Mouse (Mus musculus) erythroid progenitor cell, adult 5-6 weeks (primary cell): ENCODE data around the gene Metrnl. TPM values are rescaled to one million over a fixed set of nuclear protein-coding genes. Genes with fewer than 3 reads are reported as not detected.
"Not testable (repeated sequence)": the region's sequence is repeated elsewhere in the genome, so short reads cannot be mapped to it uniquely, and the experiment has no call there.

Experiments
- ATAC-seq: replicated peaks from 2 replicates; pipeline ENCODE4 v1.8.0; 2016; ENCODE audit warnings: moderate number of reproducible peaks, mild to moderate bottlenecking, moderate TSS enrichment, inconsistent platforms; ENCODE audit not compliant: poor library complexity, low FRiP score, severe bottlenecking
- total RNA-seq, 2 experiments: library from RNA; stranded (forward) in 1 of 2; stranded (reverse) in 1 of 2; fragments of 150-400 nt in 1 of 2; fragments of 186-747, 209-891 nt in 1 of 2; gene quantifications; 2 replicates each; pipeline versions ENCODE4 v1.2.3 to v1.2.4; 2015 to 2017; ENCODE audit warnings: low replicate concordance in 2 of 2

The Metrnl gene
- 2.2 and 6.7 TPM in 2 replicates for total RNA-seq (2015; ENCODE audit: low replicate concordance)
- 1.2 and 4.4 TPM in 2 replicates for total RNA-seq (2017; ENCODE audit: low replicate concordance)

- no peak for ATAC-seq
These were observed at the start of gene Metrnl for GRCm38 (mm10) chr11:121701244-121701643. Gene Metrnl, plus strand, starts transcription at chr11:121701544.

DNA sequence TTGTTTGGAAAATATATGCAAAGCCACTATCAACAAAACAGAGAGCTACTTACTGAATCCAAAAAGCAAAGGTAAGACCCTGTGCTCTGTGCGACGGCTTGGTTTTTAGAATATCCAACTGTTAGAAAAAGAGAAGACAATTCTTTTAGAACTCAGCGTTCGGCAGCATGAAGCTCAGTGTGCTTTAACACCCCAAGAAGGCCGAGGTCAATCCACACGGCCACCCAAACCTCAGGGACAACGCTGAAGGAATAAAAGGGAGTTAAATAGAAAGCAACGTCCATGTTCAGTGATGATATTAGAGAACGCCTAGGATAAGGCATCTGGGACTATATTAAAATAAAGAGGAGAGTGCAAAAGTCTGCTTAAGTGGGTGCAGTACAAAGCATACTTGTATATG is 49.8 kb upstream of the Metrnl start:
- no peak for ATAC-seq

DNA sequence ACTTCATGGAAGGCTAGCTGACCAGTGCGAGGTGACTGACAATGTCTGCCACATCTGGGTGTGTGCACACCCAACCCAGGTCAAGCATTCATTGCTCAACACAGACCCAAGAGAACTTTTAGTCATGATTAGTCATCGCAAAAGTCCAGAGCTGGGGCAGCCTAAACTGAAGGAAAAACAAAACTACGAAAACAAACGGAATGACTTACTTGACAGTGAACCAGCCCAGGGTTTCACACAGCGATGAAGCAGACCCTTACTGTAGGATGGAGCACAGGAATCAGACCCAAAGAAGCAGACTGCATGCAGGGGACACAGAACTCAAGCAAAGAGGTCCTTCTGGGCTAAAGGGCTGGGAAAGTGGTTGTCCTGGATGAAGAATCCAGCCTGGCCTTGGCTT is 49.4 kb upstream of the Metrnl start:
- no peak for ATAC-seq

GRCm38 (mm10) chr11:121652547-121653305 is 48.6 kb upstream of the Metrnl start:
- no peak for ATAC-seq

DNA sequence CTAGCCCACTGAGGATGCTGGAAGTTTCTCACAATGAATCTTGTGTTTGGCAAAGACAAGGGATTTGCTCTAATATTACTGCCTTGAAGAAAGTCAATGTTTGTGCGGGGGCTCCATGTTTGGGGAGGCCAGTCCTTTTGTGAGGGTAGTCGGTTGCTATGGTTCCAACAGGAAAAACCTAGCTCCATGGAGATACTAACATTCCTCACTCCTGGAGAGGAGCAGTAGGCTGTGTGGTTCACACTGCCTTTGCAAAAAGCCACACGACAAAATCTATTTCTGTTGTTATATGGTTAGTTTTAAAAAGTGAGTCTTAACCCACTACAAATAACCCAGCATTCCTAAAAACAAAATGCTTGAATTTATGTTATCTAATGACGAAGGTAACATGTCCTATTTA is 47.7 kb upstream of the Metrnl start:
- no peak for ATAC-seq

- ATAC-seq = no peak
These were observed 46.9 kb upstream of the Metrnl start for GRCm38 (mm10) chr11:121654406-121654945.

- ATAC-seq = no peak
These were observed 46.1 kb upstream of the Metrnl start for GRCm38 (mm10) chr11:121655166-121655806.

DNA sequence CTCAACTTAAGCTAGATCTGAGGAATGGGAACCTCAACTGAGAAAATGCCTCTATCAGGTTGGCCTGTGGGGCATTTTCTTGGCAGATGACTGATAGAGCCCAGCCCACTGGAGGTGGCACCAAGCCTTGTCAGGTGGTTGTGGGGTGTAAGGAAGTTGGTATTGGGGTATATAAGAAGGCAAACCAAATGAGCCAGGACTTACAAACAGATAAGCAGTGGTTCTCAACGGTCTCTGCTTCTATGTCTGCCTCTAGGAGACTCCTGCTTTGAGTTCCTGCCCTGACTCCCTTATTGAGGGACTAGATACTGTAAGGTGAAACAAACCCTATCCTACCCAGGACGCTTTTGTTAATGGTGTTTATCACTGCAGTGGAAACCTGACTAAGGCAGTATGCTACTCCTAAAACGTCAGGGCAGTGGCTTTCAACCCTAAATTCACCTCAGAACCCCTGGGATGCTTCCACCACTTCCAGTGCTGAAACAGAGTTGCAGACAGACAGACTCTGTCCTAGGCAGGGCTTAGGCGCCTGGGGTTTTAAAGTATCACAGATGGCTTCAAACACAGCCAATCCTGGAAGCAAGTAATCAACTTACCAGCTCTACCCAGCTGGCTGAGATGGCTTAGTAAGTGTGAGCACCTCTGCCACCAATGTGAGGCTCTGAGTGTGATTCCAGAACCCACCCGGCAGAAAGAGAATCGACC is 45.4 kb upstream of the Metrnl start:
- no peak for ATAC-seq

DNA sequence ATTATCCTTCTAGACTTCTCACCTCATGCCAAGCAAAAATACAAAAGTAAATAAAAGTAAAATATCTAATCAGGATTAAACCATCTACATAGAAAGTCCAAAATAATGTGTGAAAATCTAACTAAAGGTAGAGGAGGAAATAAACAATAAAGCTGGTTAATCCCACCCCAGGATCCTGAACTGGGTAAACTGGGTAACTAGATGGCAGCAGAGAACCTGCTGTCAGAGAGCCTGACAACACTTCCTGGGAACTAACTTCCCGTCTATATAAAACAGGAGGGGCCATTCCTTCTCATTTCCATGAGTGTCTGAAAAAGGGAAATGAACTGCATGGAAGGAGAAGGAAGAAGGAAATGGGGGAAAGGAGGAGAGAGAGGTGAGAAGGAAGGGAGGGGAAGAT is 43.2 kb upstream of the Metrnl start:
- ATAC-seq = no peak

DNA sequence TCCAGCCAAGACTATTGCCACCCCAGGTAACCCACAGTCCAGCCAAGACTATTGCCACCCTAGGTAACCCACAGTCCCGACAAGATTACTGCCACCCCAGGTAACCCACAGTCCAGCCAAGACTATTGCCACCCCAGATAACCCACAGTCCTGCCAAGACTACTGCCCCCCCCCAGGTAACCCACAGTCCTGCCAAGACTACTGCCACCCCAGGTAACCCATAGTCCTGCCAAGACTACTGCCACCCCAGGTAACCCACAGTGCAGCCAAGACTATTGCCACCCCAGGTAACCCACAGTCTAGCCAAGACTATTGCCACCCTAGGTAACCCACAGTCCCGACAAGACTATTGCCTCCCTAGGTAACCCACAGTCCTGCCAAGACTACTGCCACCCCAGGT is 40.7 kb upstream of the Metrnl start:
- not testable (repeated sequence) for ATAC-seq

DNA sequence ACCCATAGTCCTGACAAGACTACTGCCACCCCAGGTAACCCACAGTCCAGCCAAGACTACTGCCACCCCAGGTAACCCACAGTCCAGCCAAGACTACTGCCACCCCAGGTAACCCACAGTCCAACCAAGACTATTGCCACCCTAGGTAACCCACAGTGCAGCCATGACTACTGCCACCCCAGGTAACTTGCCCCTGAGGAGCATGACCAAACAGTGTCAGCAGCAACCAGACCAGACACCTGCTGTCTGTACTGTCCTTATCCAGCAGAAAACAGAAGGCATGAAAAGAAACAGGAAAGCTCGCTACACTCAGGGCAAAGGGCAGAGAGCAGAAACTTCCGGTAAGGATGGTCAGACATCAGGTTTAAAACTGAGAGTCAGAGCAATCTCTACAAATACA is 40.2 kb upstream of the Metrnl start:
- no peak for ATAC-seq

DNA sequence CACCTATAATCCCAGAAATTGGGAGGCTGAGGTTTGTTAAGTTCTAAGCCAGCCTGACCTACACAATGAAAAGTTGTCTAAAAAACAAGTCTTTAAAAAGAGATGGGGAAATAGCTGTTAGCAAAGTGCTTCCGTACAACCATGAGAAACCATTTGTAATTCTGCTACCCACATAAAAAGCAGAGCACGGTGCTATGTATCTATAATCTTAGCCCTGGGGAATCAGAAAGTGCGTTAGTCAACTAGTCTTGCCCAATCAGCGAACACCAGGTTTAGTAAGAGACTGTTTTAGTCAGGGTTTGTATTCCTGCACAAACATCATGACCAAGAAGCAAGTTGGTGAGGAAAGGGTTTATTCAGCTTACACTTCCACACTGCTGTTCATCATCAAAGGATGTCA is 33.8 kb upstream of the Metrnl start:
- ATAC-seq = no peak

GRCm38 (mm10) chr11:121668776-121669175 is 32.6 kb upstream of the Metrnl start:
- no peak for ATAC-seq

GRCm38 (mm10) chr11:121670926-121671325 is 30.4 kb upstream of the Metrnl start:
- no peak for ATAC-seq

GRCm38 (mm10) chr11:121672312-121672989 is 28.9 kb upstream of the Metrnl start:
- ATAC-seq = no peak

- peak; percentile 98 for ATAC-seq
These were observed 28.3 kb upstream of the Metrnl start, which contains the start of gene B3gntl1 for GRCm38 (mm10) chr11:121672990-121673572. Gene B3gntl1, minus strand, starts transcription at chr11:121673153.

DNA sequence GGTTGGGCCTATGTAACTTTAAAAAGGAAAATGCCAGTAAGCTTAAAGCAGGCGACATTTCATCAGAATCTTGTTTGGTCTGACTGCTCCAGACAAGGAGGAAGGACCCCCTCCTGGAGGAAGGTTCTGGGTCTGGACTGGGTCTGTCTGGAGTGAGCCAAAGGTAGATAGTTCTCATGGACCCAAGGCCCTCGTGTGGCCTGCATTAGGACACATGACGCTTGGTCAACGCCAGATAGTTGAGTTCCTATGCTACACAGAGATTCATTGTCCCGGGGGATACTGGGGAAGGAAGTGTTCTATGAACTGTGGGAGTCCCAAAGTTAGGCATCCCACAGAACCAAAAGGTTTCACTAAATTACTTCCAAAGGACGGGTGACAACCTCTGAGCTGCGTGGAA is 27.7 kb upstream of the Metrnl start:
- no peak for ATAC-seq

- no peak for ATAC-seq
These were observed 24.5 kb upstream of the Metrnl start for GRCm38 (mm10) chr11:121676836-121677235.

- no peak for ATAC-seq
These were observed 21.8 kb upstream of the Metrnl start for GRCm38 (mm10) chr11:121679581-121679980.
